Mouse (Mus musculus) embryonic fibroblast, embryonic 13.5 days (primary cell): ENCODE results near the gene Efna3.

Experiments used
- CTCF ChIP-seq: IDR thresholded peaks from 2 replicates; pipeline ENCODE4 v1.5.1; 2011; ENCODE audit warnings: mild to moderate bottlenecking, control low read depth, low read length, moderate library complexity, borderline replicate concordance; ENCODE audit not compliant: insufficient read depth
- POLR2A ChIP-seq: IDR thresholded peaks from 2 replicates; pipeline ENCODE4 v1.6.1; 2011; ENCODE audit warnings: low read depth, mild to moderate bottlenecking, control low read depth, low read length, moderate library complexity

DNA sequence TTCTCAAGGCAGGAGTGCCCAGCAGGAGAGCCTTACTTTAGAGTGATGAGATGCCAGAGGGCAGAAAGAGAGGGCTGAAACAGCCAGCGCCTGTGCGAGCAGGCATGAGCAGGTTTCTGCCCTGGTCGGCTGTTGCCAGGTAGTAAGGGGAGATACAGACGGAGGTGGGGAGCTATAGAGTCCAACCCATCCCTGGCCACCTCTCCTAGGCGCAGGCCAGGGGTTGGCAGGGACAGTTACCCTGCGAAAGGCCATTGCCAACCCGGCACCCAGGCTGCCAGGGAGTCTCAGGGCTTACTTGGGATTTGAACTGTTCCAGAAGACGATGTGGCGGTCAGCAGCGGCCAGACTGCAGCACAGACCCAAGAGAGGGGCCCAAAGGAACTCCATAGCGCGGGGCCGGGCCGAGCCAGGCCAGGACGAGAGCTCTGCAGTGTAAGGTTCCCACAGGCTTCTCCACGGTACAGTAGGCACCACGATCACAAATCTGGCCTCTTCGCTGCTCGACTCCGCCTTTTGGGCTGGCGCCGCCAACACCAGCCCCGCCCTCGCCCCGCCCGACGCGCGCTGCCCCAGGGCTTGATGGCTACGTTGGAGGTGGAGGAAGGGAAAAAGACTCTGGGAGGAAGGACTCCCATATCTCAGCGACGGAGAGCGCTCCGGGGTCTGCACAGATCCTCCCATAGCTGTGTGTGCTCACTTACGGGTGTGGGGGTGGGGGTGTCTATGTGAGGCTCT, 43.4 kb downstream of the Efna3 start:
- TF ChIP-seq POLR2A (peak; percentile 94), CTCF (no peak)
